Mouse (Mus musculus) lung, adult 2 months (tissue): ENCODE measurements around the gene Lrrc9.

Source experiments
- CTCF ChIP-seq: fragments of 200-500 bp; IDR thresholded peaks from 2 replicates; pipeline ENCODE4 v1.5.1; 2011; ENCODE audit warnings: mild to moderate bottlenecking, low read length, control low read depth; ENCODE audit not compliant: insufficient read depth
- POLR2A ChIP-seq: fragments of 200-500 bp; IDR thresholded peaks from 2 replicates; pipeline ENCODE4 v1.6.1; 2011; ENCODE audit warnings: low read depth, mild to moderate bottlenecking, control low read depth, low read length, borderline replicate concordance; ENCODE audit errors: extremely low read depth

GRCm38 (mm10) chr12:72422681-72423080 is 19.0 kb upstream of the Lrrc9 start:
- TF ChIP-seq CTCF (no peak), POLR2A (no peak)
